Mouse (Mus musculus) CH12.LX (cell line): ENCODE measurements around the gene Adm. TPM values are rescaled to one million over a fixed set of nuclear protein-coding genes. Genes with fewer than 3 reads are reported as not detected.

Experiments used
- DNase-seq: peaks from one replicate; pipeline ENCODE4 v3.0.0-alpha.2; 2013; ENCODE audit errors: extremely low read depth
- H3K27ac ChIP-seq: 2 replicates; pipeline ENCODE4 v1.5.1; 2012; ENCODE audit warnings: low read depth, mild to moderate bottlenecking, control low read depth, moderate library complexity; ENCODE audit not compliant: insufficient read depth
- H3K27me3 ChIP-seq: replicated peaks from 2 replicates; pipeline ENCODE3; 2012; ENCODE audit warnings: inconsistent platforms
- H3K36me3 ChIP-seq, 2 experiments: replicated peaks in 1 of 2; 2 replicates each; pipeline versions ENCODE3 to v1.6.1; 2012; ENCODE audit warnings: inconsistent platforms in 1 of 2, low read length in 1 of 2, mild to moderate bottlenecking in 1 of 2, mixed read lengths in 1 of 2, moderate library complexity in 1 of 2; ENCODE audit not compliant: control insufficient read depth in 1 of 2, insufficient read depth in 1 of 2
- H3K4me1 ChIP-seq, 2 experiments: 2 replicates each; pipeline ENCODE4 v1.6.1; 2012; ENCODE audit warnings: inconsistent platforms in 1 of 2, moderate library complexity in 1 of 2; ENCODE audit not compliant: insufficient read depth in 2 of 2, control insufficient read depth in 1 of 2
- H3K4me2 ChIP-seq: 2 replicates; pipeline ENCODE4 v1.6.1; 2012; ENCODE audit warnings: low read depth, mild to moderate bottlenecking, control low read depth; ENCODE audit not compliant: poor library complexity, insufficient read depth, severe bottlenecking
- H3K4me3 ChIP-seq, 3 experiments: fragments of 150-350 bp in 1 of 3; sonication (generic) in 1 of 3; replicated peaks in 1 of 3; 2 replicates each; pipeline versions ENCODE3 to v1.5.1; 2011 to 2012; ENCODE audit warnings: low read depth in 2 of 3, low read length in 2 of 3, mild to moderate bottlenecking in 2 of 3, moderate library complexity in 2 of 3, control low read depth in 1 of 3, improper control_type of control experiment in 1 of 3, inconsistent platforms in 1 of 3, mixed read lengths in 1 of 3; ENCODE audit not compliant: poor library complexity in 1 of 3
- H3K79me2 ChIP-seq: replicated peaks from 2 replicates; pipeline ENCODE4 v1.6.1; 2012; ENCODE audit warnings: mild to moderate bottlenecking, moderate library complexity; ENCODE audit not compliant: control insufficient read depth, poor library complexity, insufficient read depth, severe bottlenecking; ENCODE audit errors: extremely low read depth
- H3K9ac ChIP-seq: 2 replicates; pipeline ENCODE4 v1.6.1; 2012; ENCODE audit warnings: low read depth, mild to moderate bottlenecking, control low read depth, moderate library complexity; ENCODE audit not compliant: insufficient read depth
- H3K9me3 ChIP-seq: replicated peaks from 2 replicates; pipeline ENCODE3; 2012; ENCODE audit warnings: low read length, inconsistent platforms, mixed read lengths
- CHD1 ChIP-seq: IDR thresholded peaks from 2 replicates; pipeline ENCODE4 v1.6.1; 2012; ENCODE audit warnings: low read depth, low read length, improper control_type of control experiment, inconsistent platforms
- CHD2 ChIP-seq: IDR thresholded peaks from 2 replicates; pipeline ENCODE4 v1.6.1; 2011; ENCODE audit warnings: low read length, improper control_type of control experiment
- ELF1 ChIP-seq: IDR thresholded peaks from 2 replicates; pipeline ENCODE4 v1.6.1; 2014; ENCODE audit warnings: low read depth, mild to moderate bottlenecking, inconsistent platforms, low read length, improper control_type of control experiment
- EP300 ChIP-seq: IDR thresholded peaks from 2 replicates; pipeline ENCODE4 v1.6.1; 2011; ENCODE audit warnings: low read length, improper control_type of control experiment
- MXI1 ChIP-seq: IDR thresholded peaks from 2 replicates; pipeline ENCODE4 v1.6.1; 2011; ENCODE audit warnings: mild to moderate bottlenecking, low read depth, low read length, improper control_type of control experiment
- MYC ChIP-seq: IDR thresholded peaks from 2 replicates; pipeline ENCODE4 v1.6.1; 2011; ENCODE audit warnings: low read depth, mild to moderate bottlenecking, improper control_type of control experiment, low read length
- SMC3 ChIP-seq: IDR thresholded peaks from 2 replicates; pipeline ENCODE4 v1.6.1; 2011; ENCODE audit warnings: low read depth, low read length, improper control_type of control experiment
- TCF12 ChIP-seq: IDR thresholded peaks from 2 replicates; pipeline ENCODE4 v1.6.1; 2014; ENCODE audit warnings: low read depth, mild to moderate bottlenecking, inconsistent platforms, low read length, improper control_type of control experiment
- ZC3H11A ChIP-seq: IDR thresholded peaks from 2 replicates; pipeline ENCODE4 v1.6.1; 2012; ENCODE audit warnings: low read depth, mild to moderate bottlenecking, inconsistent platforms, low read length, improper control_type of control experiment
- ZNF384 ChIP-seq: IDR thresholded peaks from 2 replicates; pipeline ENCODE4 v1.6.1; 2012; ENCODE audit warnings: low read depth, low read length, improper control_type of control experiment, inconsistent platforms
- dilution Hi-C: fragments of 300-500 bp; cut with MboI; formaldehyde crosslinking; loops from 2 replicates; pipeline ENCODE4 v1.14.3; 2020; ENCODE audit warnings: low sequenced_read_pairs; ENCODE audit not compliant: extremely low pct_unique_long_range_greater_than_20kb, extremely low pct_ligation_motif_present
- in situ Hi-C: fragments of 300-500 bp; cut with MboI; formaldehyde crosslinking; loops from 3 replicates; pipeline ENCODE4 v1.14.3; 2019; ENCODE audit warnings: low sequenced_read_pairs, low pct_ligation_motif_present, low pct_unique_long_range_greater_than_20kb, mixed read lengths
- polyA plus RNA-seq: library from polyadenylated mRNA; unstranded; fragments of >175 nt; gene quantifications from 2 replicates; pipeline ENCODE4 v1.2.1, GENCODE M21; 2012; ENCODE audit warnings: low read depth; ENCODE audit not compliant: insufficient read length
- total RNA-seq, 2 experiments: library from RNA; depleted of rRNA; stranded (reverse); fragments of 300-350 nt in 1 of 2; fragments of >200 nt in 1 of 2; gene quantifications; 2 replicates each; pipeline ENCODE4 v1.2.3; 2012 to 2014

The Adm gene
- total and polyA plus RNA-seq, 3 experiments, result 6.9 to 23.2 (median 16.0) TPM

DNA sequence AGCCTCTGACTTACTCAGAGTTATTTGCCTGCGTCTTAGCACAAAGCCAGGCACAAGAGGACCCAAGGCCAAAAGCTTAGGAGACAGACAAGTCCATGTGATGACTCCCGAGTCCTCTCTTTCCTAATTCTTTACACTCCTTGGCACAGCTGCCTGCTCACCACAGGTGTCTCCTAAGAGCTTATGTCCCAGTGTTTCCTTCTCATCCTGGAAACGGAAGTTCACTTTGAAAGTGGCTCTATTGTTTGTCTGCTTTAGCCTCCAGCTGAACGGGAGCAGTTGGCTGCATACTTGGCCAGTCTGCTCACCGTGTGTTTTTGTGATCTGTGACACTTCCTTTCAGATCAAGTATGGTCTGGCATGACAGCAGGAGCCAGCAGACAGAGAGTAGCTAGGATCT, 41.3 kb downstream of the Adm start:
- in situ Hi-C loops, result no loop called here
- no peaks in the 10 kb centered on the region for H3K36me3 ChIP-seq
- H3K4me3 ChIP-seq, result no peak overlapping the region
- no peak overlapping the region for H3K27ac ChIP-seq
- H3K9me3 ChIP-seq, result no peaks in the 10 kb centered on the region
- H3K27me3 ChIP-seq, result no peaks in the 10 kb centered on the region
- DNase-seq, result no peak
- H3K4me2 ChIP-seq, result no peak overlapping the region
- H3K4me1 ChIP-seq, result peaks cover 0 to 9% of the 10 kb centered on the region in 2 experiments; a peak in 2 of 4 replicates
- dilution Hi-C loops, result no loop called here
- no peak for TF ChIP-seq CHD1
- no peak for TF ChIP-seq MXI1
- TF ChIP-seq CHD2, result no peak
- TF ChIP-seq TCF12, result no peak
- no peak for TF ChIP-seq ZC3H11A
- no peak for TF ChIP-seq ZNF384
- no peak for TF ChIP-seq SMC3
- no peak for TF ChIP-seq MYC
- no peak for TF ChIP-seq EP300
- no peaks in the 10 kb centered on the region for H3K79me2 ChIP-seq
- H3K9ac ChIP-seq, result no peak overlapping the region

DNA sequence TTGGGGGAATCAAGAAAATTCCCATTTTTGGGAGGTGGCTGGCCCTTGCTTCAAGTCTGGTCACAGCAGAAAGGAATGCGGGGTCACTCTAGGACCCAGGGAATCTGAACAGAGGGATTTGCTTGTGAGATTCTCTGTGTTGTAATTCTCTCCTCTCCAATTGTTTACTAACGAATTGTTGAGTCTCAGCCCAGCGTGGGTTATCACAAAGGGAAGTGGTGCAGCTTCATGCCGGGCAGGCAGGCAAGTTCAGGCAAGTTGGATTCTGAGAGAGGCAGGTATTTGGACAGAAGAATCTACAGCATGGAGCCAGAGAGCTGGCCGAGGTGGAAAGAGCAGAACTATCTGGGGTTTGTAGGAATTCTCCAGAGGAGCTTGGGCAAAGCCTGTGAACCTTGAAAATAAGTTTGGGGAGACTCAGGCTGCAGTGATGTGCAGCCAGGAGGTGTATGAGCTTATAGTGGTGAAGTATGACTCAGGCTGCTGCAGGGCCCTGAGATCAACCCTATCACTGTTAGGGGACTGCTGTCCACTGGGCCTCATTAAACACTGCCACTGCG, 43.7 kb downstream of the Adm start:
- dilution Hi-C loops, result no loop called here
- Histone ChIP-seq H3K4me1 (peaks cover 0 to 9% of the 10 kb centered on the region in 2 experiments; a peak in 2 of 4 replicates), H3K4me3 (no peak overlapping the region), H3K79me2 (no peaks in the 10 kb centered on the region), H3K27ac (no peak overlapping the region), H3K9me3 (no peaks in the 10 kb centered on the region), H3K9ac (no peak overlapping the region), H3K27me3 (no peaks in the 10 kb centered on the region), H3K4me2 (no peak overlapping the region), H3K36me3 (no peaks in the 10 kb centered on the region)
- in situ Hi-C loops, result no loop called here
- TF ChIP-seq CHD1 (0 out of 2 replicates have a peak, but pooled peaks have one; percentile 30), ELF1 (no peak)
- no peak for DNase-seq

Other genes starting within 250 kb of the Adm start
- 9.5 and 11.4 TPM in 2 replicates for gene Sbf2, start 12.7 kb upstream of the Adm start, total RNA-seq (2012; rRNA removed)
- gene Sbf2, start 12.7 kb upstream of the Adm start, total RNA-seq (2014; rRNA removed), result 8.9 and 9.5 TPM in 2 replicates
- 19.1 and 21.5 TPM in 2 replicates for gene Sbf2, start 12.7 kb upstream of the Adm start, polyA plus RNA-seq
- gene Ampd3, start 140.5 kb downstream of the Adm start, total RNA-seq (2012; rRNA removed), result 0.04 and 0.08 TPM in 2 replicates
- 0.07 and 0.30 TPM in 2 replicates for gene Ampd3, start 140.5 kb downstream of the Adm start, total RNA-seq (2014; rRNA removed)
- gene Ampd3, start 140.5 kb downstream of the Adm start, polyA plus RNA-seq, result 0.84 and 1.0 TPM in 2 replicates
- 17.1 and 18.1 TPM in 2 replicates for gene Rnf141, start 216.8 kb downstream of the Adm start, total RNA-seq (2012; rRNA removed)
- gene Rnf141, start 216.8 kb downstream of the Adm start, total RNA-seq (2014; rRNA removed), result 21.5 and 31.5 TPM in 2 replicates
- gene Rnf141, start 216.8 kb downstream of the Adm start, polyA plus RNA-seq, result 16.1 and 18.3 TPM in 2 replicates
- not detected in 2 replicates for gene Lyve1, start 235.6 kb downstream of the Adm start, total RNA-seq (2012; rRNA removed)
- gene Lyve1, start 235.6 kb downstream of the Adm start, total RNA-seq (2014; rRNA removed), result not detected in 2 replicates
- not detected in 2 replicates for gene Lyve1, start 235.6 kb downstream of the Adm start, polyA plus RNA-seq